Mouse (Mus musculus) layer of hippocampus, adult 11-12 months (tissue): ENCODE measurements at regions not wholly inside any gene's neighbourhood (a gene's known extent, or its start where the extent isn't known, plus 50 kb on each side); places are given as distances from the start of the nearest gene placed in this dataset.

Source experiments
- DNase-seq: peaks from one replicate; pipeline ENCODE4 v3.0.0; 2022; ENCODE audit warnings: low spot score

- no peak for DNase-seq
Measured at GRCm38 (mm10) chr15:65347277-65347676, 332.6 kb upstream of the Gm21961 start.

- DNase-seq, result peak; percentile 43
Measured at GRCm38 (mm10) chr15:65342501-65342900, 327.8 kb upstream of the Gm21961 start.

- no peak for DNase-seq
Measured at GRCm38 (mm10) chr15:65334076-65334475, 319.4 kb upstream of the Gm21961 start.

- no peak for DNase-seq
Measured at GRCm38 (mm10) chr15:65308066-65308465, 293.4 kb upstream of the Gm21961 start.

- no peak for DNase-seq
Measured at GRCm38 (mm10) chr15:65258816-65259215, 244.1 kb upstream of the Gm21961 start.

- no peak for DNase-seq
Measured at GRCm38 (mm10) chr15:65222504-65222903, 207.8 kb upstream of the Gm21961 start.

- DNase-seq, result no peak
Measured at GRCm38 (mm10) chr15:65217908-65218307, 203.2 kb upstream of the Gm21961 start.

- DNase-seq, result no peak
Measured at GRCm38 (mm10) chr15:65196307-65196706, 181.6 kb upstream of the Gm21961 start.

GRCm38 (mm10) chr15:65193654-65194053, 178.9 kb upstream of the Gm21961 start:
- peak; percentile 11 for DNase-seq
